Mouse (Mus musculus) liver, embryonic 15.5 days (tissue): ENCODE data around the gene Lyl1. TPM values are rescaled to one million over a fixed set of nuclear protein-coding genes. Genes with fewer than 3 reads are reported as not detected.

Experiments
- ATAC-seq: fragments of 200-750 bp; cut with Nextera tagmentation; 2 replicates; pipeline ENCODE4 v1.8.0; 2017; ENCODE audit warnings: moderate number of reproducible peaks, mild to moderate bottlenecking, moderate library complexity; ENCODE audit not compliant: insufficient read depth
- H3K27ac ChIP-seq: fragments of 300-500 bp; sonication (generic); replicated peaks from 2 replicates; pipeline ENCODE4 v1.5.1; 2015; ENCODE audit warnings: mild to moderate bottlenecking, inconsistent platforms
- H3K27me3 ChIP-seq: fragments of 300-500 bp; sonication (generic); 2 replicates; pipeline ENCODE4 v1.6.1; 2015; ENCODE audit warnings: mild to moderate bottlenecking, inconsistent platforms
- H3K36me3 ChIP-seq: fragments of 300-500 bp; sonication (generic); replicated peaks from 2 replicates; pipeline ENCODE4 v1.6.1; 2015; ENCODE audit warnings: moderate library complexity, mild to moderate bottlenecking, inconsistent platforms
- H3K4me1 ChIP-seq: fragments of 300-500 bp; sonication (generic); replicated peaks from 2 replicates; pipeline ENCODE4 v1.6.1; 2015; ENCODE audit warnings: inconsistent platforms
- H3K4me2 ChIP-seq: fragments of 300-500 bp; sonication (generic); 2 replicates; pipeline ENCODE4 v1.6.1; 2015; ENCODE audit warnings: moderate library complexity, mild to moderate bottlenecking, inconsistent platforms
- H3K4me3 ChIP-seq: fragments of 300-500 bp; sonication (generic); replicated peaks from 2 replicates; pipeline ENCODE4 v1.5.1; 2015; ENCODE audit warnings: mild to moderate bottlenecking, inconsistent platforms
- H3K9ac ChIP-seq: fragments of 300-500 bp; sonication (generic); 2 replicates; pipeline ENCODE4 v1.6.1; 2015; ENCODE audit warnings: moderate library complexity, mild to moderate bottlenecking, inconsistent platforms
- H3K9me3 ChIP-seq: fragments of 300-500 bp; sonication (generic); replicated peaks from 2 replicates; pipeline ENCODE4 v1.6.1; 2016; ENCODE audit warnings: inconsistent platforms
- WGBS: fragments of 180-500 bp; shearing (Covaris S2); methylation state at CpG from one replicate; pipeline ENCODE4 v1.1.7; 2015; ENCODE audit warnings: mixed read lengths; ENCODE audit not compliant: insufficient replicate concordance; 5-methylcytosine and 5-hydroxymethylcytosine counted together
- polyA plus RNA-seq: library from polyadenylated mRNA; unstranded; fragments of >200 nt; fragmentation: Nextera tagmentation; extraction: Ambion mirVana; gene quantifications from 2 replicates; pipeline ENCODE4 v1.2.1, GENCODE M21; 2015

Lyl1 gene
- polyA plus RNA-seq, 1 experiment from 2014 or later, result 55.3 TPM

- Histone ChIP-seq H3K27ac (no peak overlapping the region), H3K9me3 (no peaks in the 10 kb centered on the region), H3K9ac (no peak overlapping the region), H3K4me3 (no peak overlapping the region), H3K36me3 (no peaks in the 10 kb centered on the region), H3K27me3 (peaks cover 44% of the 10 kb centered on the region), H3K4me1 (peaks cover 80% of the 10 kb centered on the region), H3K4me2 (no peak overlapping the region)
- WGBS, result 61% methylated on average over 2 of the region's 2 CpGs
- no peak for ATAC-seq
Observed at GRCm38 (mm10) chr8:84735597-84735996, 34.3 kb downstream of the Lyl1 start.

- peak overlapping the region; percentile 31; the same call in 1 of the 2 replicates for H3K27ac ChIP-seq
- no peaks in the 10 kb centered on the region for H3K9me3 ChIP-seq
- ATAC-seq, result no peak
- H3K9ac ChIP-seq, result no peak overlapping the region
- H3K4me1 ChIP-seq, result peaks cover 78% of the 10 kb centered on the region
- H3K4me2 ChIP-seq, result no peak overlapping the region
- H3K4me3 ChIP-seq, result no peak overlapping the region
- 91% methylated on average over 4 of the region's 4 CpGs for WGBS
- no peaks in the 10 kb centered on the region for H3K36me3 ChIP-seq
- H3K27me3 ChIP-seq, result peaks cover 53% of the 10 kb centered on the region
Observed at GRCm38 (mm10) chr8:84736521-84736920, 35.3 kb downstream of the Lyl1 start.

- Histone ChIP-seq H3K4me1 (peaks cover 78% of the 10 kb centered on the region), H3K27me3 (peaks cover 64% of the 10 kb centered on the region), H3K36me3 (no peaks in the 10 kb centered on the region), H3K9ac (peak overlapping the region; percentile 48; the same call in 1 of the 2 replicates), H3K4me3 (peak overlapping the region; percentile 17; the same call in 1 of the 2 replicates), H3K9me3 (no peaks in the 10 kb centered on the region), H3K27ac (0 out of 2 replicates have a peak overlapping the region, but pooled peaks have one; percentile 14), H3K4me2 (peak overlapping the region; percentile 64)
- 2% methylated on average over 16 of the region's 16 CpGs for WGBS
- ATAC-seq, result peak; percentile 74
Observed at GRCm38 (mm10) chr8:84737608-84738007, 36.4 kb downstream of the Lyl1 start.

- no peak for ATAC-seq
- Histone ChIP-seq H3K4me1 (peaks cover 78% of the 10 kb centered on the region), H3K9me3 (no peaks in the 10 kb centered on the region), H3K4me2 (peak overlapping the region; percentile 64), H3K27me3 (peaks cover 68% of the 10 kb centered on the region), H3K4me3 (no peak overlapping the region), H3K27ac (no peak overlapping the region), H3K9ac (no peak overlapping the region; the same call in 1 of the 2 replicates), H3K36me3 (no peaks in the 10 kb centered on the region)
- 24% methylated on average over 10 of the region's 10 CpGs for WGBS
Observed at GRCm38 (mm10) chr8:84738266-84738665, 37.0 kb downstream of the Lyl1 start.

GRCm38 (mm10) chr8:84738715-84739400 lies 37.6 kb downstream of the Lyl1 start:
- Histone ChIP-seq H3K4me3 (no peak overlapping the region), H3K4me1 (peaks cover 78% of the 10 kb centered on the region), H3K27ac (no peak overlapping the region), H3K36me3 (no peaks in the 10 kb centered on the region), H3K9ac (no peak overlapping the region), H3K9me3 (no peaks in the 10 kb centered on the region), H3K27me3 (peaks cover 68% of the 10 kb centered on the region), H3K4me2 (peak overlapping the region; percentile 64; the same call in 1 of the 2 replicates)
- WGBS, result 72% methylated on average over 10 of the region's 10 CpGs
- ATAC-seq, result no peak

- Histone ChIP-seq H3K36me3 (no peaks in the 10 kb centered on the region), H3K9ac (no peak overlapping the region), H3K4me1 (peaks cover 78% of the 10 kb centered on the region), H3K9me3 (no peaks in the 10 kb centered on the region), H3K4me2 (no peak overlapping the region), H3K27me3 (peaks cover 69% of the 10 kb centered on the region), H3K27ac (no peak overlapping the region), H3K4me3 (no peak overlapping the region)
- WGBS, result 24% methylated on average over 1 of the region's 1 CpGs
- ATAC-seq, result no peak
Observed at GRCm38 (mm10) chr8:84739401-84739742, 38.1 kb downstream of the Lyl1 start.

- no peaks in the 10 kb centered on the region for H3K9me3 ChIP-seq
- no peak overlapping the region for H3K27ac ChIP-seq
- no peak for ATAC-seq
- no peaks in the 10 kb centered on the region for H3K36me3 ChIP-seq
- H3K4me1 ChIP-seq, result peaks cover 83% of the 10 kb centered on the region
- no peak overlapping the region for H3K9ac ChIP-seq
- H3K27me3 ChIP-seq, result peaks cover 71% of the 10 kb centered on the region
- 55% methylated on average over 13 of the region's 13 CpGs for WGBS
- no peak overlapping the region for H3K4me3 ChIP-seq
- H3K4me2 ChIP-seq, result no peak overlapping the region
Observed at GRCm38 (mm10) chr8:84740895-84741843, 39.9 kb downstream of the Lyl1 start.

- Histone ChIP-seq H3K4me2 (peak overlapping the region; percentile 25; the same call in 1 of the 2 replicates), H3K4me3 (no peak overlapping the region), H3K9ac (no peak overlapping the region), H3K27me3 (peaks cover 68% of the 10 kb centered on the region), H3K4me1 (peaks cover 81% of the 10 kb centered on the region), H3K27ac (no peak overlapping the region), H3K36me3 (no peaks in the 10 kb centered on the region), H3K9me3 (no peaks in the 10 kb centered on the region)
- 56% methylated on average over 32 of the region's 32 CpGs for WGBS
- ATAC-seq, result no peak
Observed at GRCm38 (mm10) chr8:84742171-84743053, 41.2 kb downstream of the Lyl1 start.

- no peaks in the 10 kb centered on the region for H3K36me3 ChIP-seq
- peaks cover 68% of the 10 kb centered on the region for H3K27me3 ChIP-seq
- no peak overlapping the region for H3K4me3 ChIP-seq
- 39% methylated on average over 10 of the region's 10 CpGs for WGBS
- H3K9ac ChIP-seq, result no peak overlapping the region
- H3K9me3 ChIP-seq, result no peaks in the 10 kb centered on the region
- no peak for ATAC-seq
- H3K4me1 ChIP-seq, result peaks cover 74% of the 10 kb centered on the region
- H3K27ac ChIP-seq, result no peak overlapping the region
- H3K4me2 ChIP-seq, result peak overlapping the region; percentile 25
Observed at GRCm38 (mm10) chr8:84743054-84743415, 41.8 kb downstream of the Lyl1 start.

GRCm38 (mm10) chr8:84743517-84744420 lies 42.5 kb downstream of the Lyl1 start:
- no peaks in the 10 kb centered on the region for H3K9me3 ChIP-seq
- H3K27me3 ChIP-seq, result peaks cover 62% of the 10 kb centered on the region
- peaks cover 67% of the 10 kb centered on the region for H3K4me1 ChIP-seq
- no peak overlapping the region for H3K4me3 ChIP-seq
- 0 out of 2 replicates have a peak overlapping the region, but pooled peaks have one; percentile 9 for H3K27ac ChIP-seq
- H3K36me3 ChIP-seq, result no peaks in the 10 kb centered on the region
- H3K9ac ChIP-seq, result no peak overlapping the region
- 37% methylated on average over 16 of the region's 17 CpGs for WGBS
- ATAC-seq, result peak; percentile 35; the same call in 1 of the 2 replicates
- H3K4me2 ChIP-seq, result peak overlapping the region; percentile 10
